Comparison of ENCODE assay signal across 24 mouse cellular contexts in genomic region chr12:69922099-69922498, GRCm38 (mm10). TPM values are rescaled to one million over a fixed set of nuclear protein-coding genes. Genes with fewer than 3 reads are reported as not detected.
DNase-seq lines count a peak whose midpoint lies in the region; ATAC-seq and TF ChIP-seq lines count a peak whose summit lies in the region.
"Had no signal": no experiment of that assay in that cellular context is flagged by ENCODE, and none has a peak within 500 bp of the region (broad histone marks: within the 10 kb centered on the region; RNA-seq: fewer than 3 reads in every experiment).

No protein-coding gene starts in this region.

- H3K4me3 ChIP-seq in kidney, adult 2 months (ENCODE audit: insufficient read depth, low read depth, low read length) = no peak overlapping the region
- no peak overlapping the region for H3K4me3 ChIP-seq in kidney, embryonic 16.5 days (ENCODE audit: low read length)
- no peak overlapping the region for H3K4me3 ChIP-seq in liver, adult 2 months (ENCODE audit: insufficient read depth, low read depth, low read length)
- no peak overlapping the region for H3K4me3 ChIP-seq in liver, embryonic 11.5 days (ENCODE audit: low read depth, low read length)
- no peak overlapping the region for H3K4me3 ChIP-seq in liver, embryonic 16.5 days (ENCODE audit: low read depth, low read length)
- no peak overlapping the region for H3K4me3 ChIP-seq in liver, embryonic 12.5 days
- H3K4me3 ChIP-seq: embryonic facial prominence, embryonic 10.5 days; embryonic facial prominence, embryonic 12.5 days; forebrain, embryonic 13.5 days had no signal

- intact Hi-C loops in left cerebral cortex, postnatal 4 days (cut with DNase I) = no loop called here

- 38% methylated on average over 1 of the region's 1 CpGs for WGBS in kidney, adult 2 months
- 76% methylated on average over 1 of the region's 1 CpGs for WGBS in kidney, embryonic 16.5 days
- 28% methylated on average over 1 of the region's 1 CpGs for WGBS in liver, adult 2 months
- 73% methylated on average over 1 of the region's 1 CpGs for WGBS in liver, embryonic 11.5 days
- 54% methylated on average over 1 of the region's 1 CpGs for WGBS in liver, embryonic 16.5 days (ENCODE audit: insufficient replicate concordance)
- WGBS in liver, embryonic 12.5 days (ENCODE audit: insufficient replicate concordance) = 65% methylated on average over 1 of the region's 1 CpGs

- H3K4me1 ChIP-seq in kidney, adult 2 months (ENCODE audit: control insufficient read depth, insufficient read depth, low read length) = no peaks in the 10 kb centered on the region
- no peaks in the 10 kb centered on the region for H3K4me1 ChIP-seq in kidney, embryonic 16.5 days (ENCODE audit: insufficient read depth, low read length)
- H3K4me1 ChIP-seq in liver, adult 2 months (ENCODE audit: control insufficient read depth, insufficient read depth, low read length) = peaks cover 10% of the 10 kb centered on the region
- peaks cover 9% of the 10 kb centered on the region; the same call in 1 of the 2 replicates for H3K4me1 ChIP-seq in liver, embryonic 11.5 days (replicated peaks; ENCODE audit: control insufficient read depth, insufficient read depth, low read length)
- peaks cover 16% of the 10 kb centered on the region for H3K4me1 ChIP-seq in liver, embryonic 16.5 days (ENCODE audit: control insufficient read depth, low read depth, low read length)
- H3K4me1 ChIP-seq in liver, embryonic 12.5 days = peaks cover 27% of the 10 kb centered on the region
- H3K4me1 ChIP-seq: embryonic facial prominence, embryonic 10.5 days; embryonic facial prominence, embryonic 12.5 days; forebrain, embryonic 13.5 days had no signal

- no peak overlapping the region for H3K4me2 ChIP-seq in kidney, embryonic 16.5 days (replicated peaks; ENCODE audit: low read depth, low read length)
- H3K4me2 ChIP-seq in liver, embryonic 11.5 days = no peak overlapping the region
- H3K4me2 ChIP-seq in liver, embryonic 16.5 days (ENCODE audit: low read depth, low read length) = no peak overlapping the region
- H3K4me2 ChIP-seq in liver, embryonic 12.5 days = no peak overlapping the region
- H3K4me2 ChIP-seq: embryonic facial prominence, embryonic 12.5 days; forebrain, embryonic 13.5 days had no signal

- H3K27ac ChIP-seq in kidney, adult 2 months (ENCODE audit: insufficient read depth, low read depth, low read length) = no peak overlapping the region
- H3K27ac ChIP-seq in kidney, embryonic 16.5 days (ENCODE audit: low read length) = no peak overlapping the region
- no peak overlapping the region for H3K27ac ChIP-seq in liver, adult 2 months (replicated peaks; ENCODE audit: insufficient read depth, low read depth, low read length)
- no peak overlapping the region for H3K27ac ChIP-seq in liver, embryonic 11.5 days (ENCODE audit: low read depth, low read length)
- H3K27ac ChIP-seq in liver, embryonic 16.5 days (ENCODE audit: low read length) = no peak overlapping the region
- no peak overlapping the region for H3K27ac ChIP-seq in liver, embryonic 12.5 days
- H3K27ac ChIP-seq: embryonic facial prominence, embryonic 10.5 days; embryonic facial prominence, embryonic 12.5 days; forebrain, embryonic 13.5 days had no signal

- no peak overlapping the region for H3K9ac ChIP-seq in kidney, embryonic 16.5 days (replicated peaks; ENCODE audit: low read length)
- H3K9ac ChIP-seq in liver, adult 2 months (ENCODE audit: low read depth, low read length) = no peak overlapping the region
- no peak overlapping the region for H3K9ac ChIP-seq in liver, embryonic 11.5 days (ENCODE audit: low read depth, low read length)
- H3K9ac ChIP-seq in liver, embryonic 16.5 days (ENCODE audit: low read depth, low read length) = no peak overlapping the region
- no peak overlapping the region for H3K9ac ChIP-seq in liver, embryonic 12.5 days
- H3K9ac ChIP-seq: embryonic facial prominence, embryonic 12.5 days; forebrain, embryonic 13.5 days had no signal

- no peaks in the 10 kb centered on the region for H3K9me3 ChIP-seq in kidney, embryonic 16.5 days (ENCODE audit: low read length)
- no peaks in the 10 kb centered on the region for H3K9me3 ChIP-seq in liver, embryonic 11.5 days (ENCODE audit: control insufficient read depth, low read length)
- no peaks in the 10 kb centered on the region for H3K9me3 ChIP-seq in liver, embryonic 16.5 days (replicated peaks; ENCODE audit: control insufficient read depth, low read length)
- H3K9me3 ChIP-seq in liver, embryonic 12.5 days (replicated peaks) = no peaks in the 10 kb centered on the region
- H3K9me3 ChIP-seq: embryonic facial prominence, embryonic 10.5 days; embryonic facial prominence, embryonic 12.5 days; forebrain, embryonic 13.5 days; G1E had no signal

- no peaks in the 10 kb centered on the region for H3K27me3 ChIP-seq in kidney, adult 2 months (replicated peaks; ENCODE audit: control insufficient read depth, insufficient read depth, low read length)
- no peaks in the 10 kb centered on the region for H3K27me3 ChIP-seq in kidney, embryonic 16.5 days (ENCODE audit: insufficient read depth, low read length)
- H3K27me3 ChIP-seq in liver, adult 2 months (ENCODE audit: control insufficient read depth, insufficient read depth, low read length) = no peaks in the 10 kb centered on the region
- H3K27me3 ChIP-seq in liver, embryonic 11.5 days (replicated peaks; ENCODE audit: control insufficient read depth, insufficient read depth, low read length) = no peaks in the 10 kb centered on the region
- no peaks in the 10 kb centered on the region for H3K27me3 ChIP-seq in liver, embryonic 16.5 days (ENCODE audit: control insufficient read depth, insufficient read depth, low read depth, low read length)
- H3K27me3 ChIP-seq in liver, embryonic 12.5 days (replicated peaks) = no peaks in the 10 kb centered on the region
- H3K27me3 ChIP-seq: CH12.LX; embryonic facial prominence, embryonic 12.5 days; forebrain, embryonic 13.5 days; Patski had no signal

- TF ChIP-seq POLR2A in kidney, adult 2 months (IDR thresholded peaks at IDR 0.05; ENCODE audit: low read depth, low read length) = no peak
- no peak for TF ChIP-seq POLR2A in liver, adult 2 months (IDR thresholded peaks at IDR 0.05; ENCODE audit: extremely low read depth, insufficient read depth, low read length)

- no peaks in the 10 kb centered on the region for H3K79me2 ChIP-seq in liver, adult 2 months (ENCODE audit: control insufficient read depth, insufficient read depth, low read length)

- DNase-seq in kidney, adult 2 months = peak; percentile 5
- peak; percentile 97 for DNase-seq in liver, adult 2 months (ENCODE audit: extremely low read depth, low read depth, low spot score)
- DNase-seq in liver, embryonic 11.5 days (ENCODE audit: low spot score) = no peak
- no peak for DNase-seq in left cerebral cortex, postnatal 4 days
- DNase-seq: adrenal gland, adult 8-10 months; adrenal gland, postnatal 14 days; adrenal gland, postnatal 36 days; B cell, adult 2 months; cerebellum, adult 11-12 months; cerebellum, adult 2 months; cerebellum, adult 9-10 months; cerebellum, postnatal 10 days; cerebellum, postnatal 25 days had no signal

- no peak for ATAC-seq in kidney, embryonic 16.5 days (ENCODE audit: low FRiP score, low TSS enrichment)
- no peak for ATAC-seq in liver, embryonic 11.5 days (replicated peaks; ENCODE audit: low FRiP score)
- ATAC-seq in liver, embryonic 16.5 days (ENCODE audit: low read depth) = peak; percentile 61
- no peak for ATAC-seq in liver, embryonic 12.5 days
- ATAC-seq: activated CD4-positive, CD25-positive, alpha-beta regulatory T cell, adult 4 months; CD4-positive, CD25-positive, alpha-beta regulatory T cell, adult 4 months; forebrain, embryonic 13.5 days; Patski had no signal

- H3K36me3 ChIP-seq in kidney, adult 2 months (ENCODE audit: control insufficient read depth, insufficient read depth, low read length) = no peaks in the 10 kb centered on the region
- H3K36me3 ChIP-seq in kidney, embryonic 16.5 days (ENCODE audit: insufficient read depth, low read length) = no peaks in the 10 kb centered on the region
- H3K36me3 ChIP-seq in liver, adult 2 months (ENCODE audit: control insufficient read depth, insufficient read depth, low read length) = no peaks in the 10 kb centered on the region
- no peaks in the 10 kb centered on the region for H3K36me3 ChIP-seq in liver, embryonic 11.5 days (ENCODE audit: control insufficient read depth, insufficient read depth, low read length)
- H3K36me3 ChIP-seq in liver, embryonic 16.5 days (ENCODE audit: control insufficient read depth, insufficient read depth) = no peaks in the 10 kb centered on the region
- no peaks in the 10 kb centered on the region for H3K36me3 ChIP-seq in liver, embryonic 12.5 days
- H3K36me3 ChIP-seq: embryonic facial prominence, embryonic 10.5 days; embryonic facial prominence, embryonic 12.5 days; G1E had no signal

- TF ChIP-seq CTCF in kidney, adult 2 months (conservative IDR thresholded peaks at IDR 0.05; ENCODE audit: insufficient read depth, insufficient read length, low read depth, low read length) = no peak
- no peak for TF ChIP-seq CTCF in liver, adult 2 months (IDR thresholded peaks at IDR 0.05; ENCODE audit: low read depth, low read length)

RNA-seq across cellular contexts. Expression of gene Map4k5, which starts 29.1 kb away (rescaled TPM):
- polyA plus RNA-seq in kidney, adult 2 months (2012; rRNA removed) = 6.3 and 6.5 TPM in 2 replicates
- 31.5 and 32.6 TPM in 2 replicates for polyA plus RNA-seq in kidney, embryonic 16.5 days (2015; fragmentation: Nextera tagmentation; extraction: Ambion mirVana)
- 15.6 and 16.2 TPM in 2 replicates for total RNA-seq in liver, adult 2 months (2014; rRNA removed)
- polyA plus RNA-seq in liver, adult 2 months (2012; rRNA removed) = 1.8 and 3.6 TPM in 2 replicates
- 21.5 and 26.8 TPM in 2 replicates for polyA plus RNA-seq in liver, embryonic 11.5 days (2014; fragmentation: Nextera tagmentation; extraction: Ambion mirVana)
- 23.8 and 24.6 TPM in 2 replicates for polyA plus RNA-seq in liver, embryonic 16.5 days (2015; fragmentation: Nextera tagmentation; extraction: Ambion mirVana)
- polyA plus RNA-seq in liver, embryonic 12.5 days (2016; fragmentation: Nextera tagmentation; extraction: Ambion mirVana) = 31.8 and 34.1 TPM in 2 replicates
- total RNA-seq in left cerebral cortex, postnatal 4 days (2021) = 10 to 100 TPM; 48.6 to 57.3 TPM

RNA-seq across cellular contexts. Expression of gene Atl1, which starts 29.7 kb away (rescaled TPM):
- 0.95 and 2.1 TPM in 2 replicates for polyA plus RNA-seq in kidney, adult 2 months (2012; rRNA removed)
- polyA plus RNA-seq in kidney, embryonic 16.5 days (2015; fragmentation: Nextera tagmentation; extraction: Ambion mirVana) = 4.7 and 5.7 TPM in 2 replicates
- total RNA-seq in liver, adult 2 months (2014; rRNA removed) = 1.5 and 1.7 TPM in 2 replicates
- 0.40 and 0.62 TPM in 2 replicates for polyA plus RNA-seq in liver, adult 2 months (2012; rRNA removed)
- 1.0 and 1.5 TPM in 2 replicates for polyA plus RNA-seq in liver, embryonic 11.5 days (2014; fragmentation: Nextera tagmentation; extraction: Ambion mirVana)
- 1.4 TPM in 2 replicates for polyA plus RNA-seq in liver, embryonic 16.5 days (2015; fragmentation: Nextera tagmentation; extraction: Ambion mirVana)
- 1.7 and 2.2 TPM in 2 replicates for polyA plus RNA-seq in liver, embryonic 12.5 days (2016; fragmentation: Nextera tagmentation; extraction: Ambion mirVana)
- 100 to 1,000 TPM; 168 to 187 TPM for total RNA-seq in left cerebral cortex, postnatal 4 days (2021)

Comparison
In these comparisons a context has a peak if more than half of its experiments do, and no peak if none do; other contexts are left out.
1. DNase-seq: peak in kidney, adult 2 months (single experiment) and liver, adult 2 months (single experiment); none in liver, embryonic 11.5 days (single experiment) and left cerebral cortex, postnatal 4 days (single experiment).